Mouse (Mus musculus) limb, embryonic 13.5 days (tissue): Measurements from ENCODE around the gene Lamp5. TPM values are rescaled to one million over a fixed set of nuclear protein-coding genes. Genes with fewer than 3 reads are reported as not detected.

ENCODE experiments used
- ATAC-seq: fragments of 200-750 bp; cut with Nextera tagmentation; 2 replicates; pipeline ENCODE4 v1.8.0; 2017; ENCODE audit warnings: low read depth, moderate number of reproducible peaks, moderate TSS enrichment; ENCODE audit not compliant: low FRiP score
- H3K27ac ChIP-seq: fragments of 300-500 bp; sonication (generic); 2 replicates; pipeline ENCODE4 v1.5.1; 2015; ENCODE audit warnings: inconsistent platforms, mild to moderate bottlenecking, moderate library complexity
- H3K27me3 ChIP-seq: fragments of 300-500 bp; sonication (generic); 2 replicates; pipeline ENCODE4 v1.6.1; 2015; ENCODE audit warnings: mild to moderate bottlenecking, inconsistent platforms
- H3K36me3 ChIP-seq: fragments of 300-500 bp; sonication (generic); 2 replicates; pipeline ENCODE4 v1.6.1; 2015; ENCODE audit warnings: inconsistent platforms, mild to moderate bottlenecking, moderate library complexity
- H3K4me1 ChIP-seq: fragments of 300-500 bp; sonication (generic); 2 replicates; pipeline ENCODE4 v1.6.1; 2015; ENCODE audit warnings: inconsistent platforms
- H3K4me2 ChIP-seq: fragments of 300-500 bp; sonication (generic); replicated peaks from 2 replicates; pipeline ENCODE4 v1.6.1; 2015; ENCODE audit warnings: inconsistent platforms, mild to moderate bottlenecking, moderate library complexity
- H3K4me3 ChIP-seq: fragments of 300-500 bp; sonication (generic); 2 replicates; pipeline ENCODE4 v1.5.1; 2015; ENCODE audit warnings: moderate library complexity, mild to moderate bottlenecking, inconsistent platforms
- H3K9ac ChIP-seq: fragments of 300-500 bp; sonication (generic); 2 replicates; pipeline ENCODE4 v1.6.1; 2015; ENCODE audit warnings: mild to moderate bottlenecking, inconsistent platforms
- H3K9me3 ChIP-seq: fragments of 300-500 bp; sonication (generic); 2 replicates; pipeline ENCODE4 v1.6.1; 2016; ENCODE audit warnings: inconsistent platforms
- WGBS: fragments of 180-500 bp; shearing (Covaris S2); methylation state at CpG from one replicate; pipeline ENCODE4 v1.1.7; 2015; 5-methylcytosine and 5-hydroxymethylcytosine counted together
- polyA plus RNA-seq: library from polyadenylated mRNA; unstranded; fragments of >200 nt; fragmentation: Nextera tagmentation; extraction: Ambion mirVana; gene quantifications from 2 replicates; pipeline ENCODE4 v1.2.1, GENCODE M21; 2015

Gene Lamp5
- polyA plus RNA-seq, 1 experiment from 2014 or later, result 1.5 TPM

DNA sequence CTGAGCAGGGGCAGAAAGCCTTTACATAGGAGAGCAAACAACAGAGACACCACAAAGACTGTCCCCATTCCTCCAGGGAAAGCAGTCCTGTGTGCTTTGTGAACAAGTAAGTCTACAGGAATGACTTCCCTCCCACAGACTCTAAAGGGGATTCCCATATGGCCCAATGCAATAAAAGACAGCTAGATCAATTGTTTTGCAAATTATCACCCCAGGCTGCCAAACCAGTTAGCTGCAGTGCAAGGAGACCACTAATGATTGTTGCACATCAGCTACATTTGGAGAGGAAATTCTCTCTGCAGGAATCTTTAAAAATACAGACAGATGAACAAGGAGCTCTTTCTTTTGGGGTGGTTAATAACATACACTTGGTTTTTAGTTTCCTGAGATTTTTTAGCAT, 55.6 kb downstream of the Lamp5 start:
- no peak for ATAC-seq

GRCm38 (mm10) chr2:136108124-136109037, 56.3 kb downstream of the Lamp5 start:
- ATAC-seq, result no peak
- 32% methylated on average over 6 of the region's 6 CpGs for WGBS

More for the DNA sequence above, 55.6 kb downstream of the Lamp5 start:
- Histone ChIP-seq H3K9me3 (no peaks in the 10 kb centered on the region), H3K27me3 (no peaks in the 10 kb centered on the region), H3K4me2 (no peak overlapping the region), H3K36me3 (no peaks in the 10 kb centered on the region), H3K4me3 (no peak overlapping the region), H3K27ac (no peak overlapping the region), H3K9ac (no peak overlapping the region), H3K4me1 (peaks cover 21% of the 10 kb centered on the region)

GRCm38 (mm10) chr2:136109038-136109363, 57.0 kb downstream of the Lamp5 start:
- Histone ChIP-seq H3K4me2 (no peak overlapping the region), H3K4me1 (peaks cover 21% of the 10 kb centered on the region), H3K4me3 (no peak overlapping the region), H3K27ac (no peak overlapping the region), H3K27me3 (no peaks in the 10 kb centered on the region), H3K9ac (no peak overlapping the region), H3K36me3 (no peaks in the 10 kb centered on the region), H3K9me3 (no peaks in the 10 kb centered on the region)
- no peak; the same call in 1 of the 2 replicates for ATAC-seq
- 6% methylated on average over 2 of the region's 2 CpGs for WGBS

More at GRCm38 (mm10) chr2:136108124-136109037, 56.3 kb downstream of the Lamp5 start:
- Histone ChIP-seq H3K27ac (no peak overlapping the region; the same call in 1 of the 2 replicates), H3K4me1 (peaks cover 21% of the 10 kb centered on the region), H3K36me3 (no peaks in the 10 kb centered on the region), H3K9ac (no peak overlapping the region), H3K4me2 (no peak overlapping the region), H3K4me3 (no peak overlapping the region), H3K9me3 (no peaks in the 10 kb centered on the region), H3K27me3 (no peaks in the 10 kb centered on the region)

- no peak for ATAC-seq
- H3K27me3 ChIP-seq, result no peaks in the 10 kb centered on the region
- H3K4me3 ChIP-seq, result no peak overlapping the region
- WGBS, result 72% methylated on average over 6 of the region's 6 CpGs
- H3K36me3 ChIP-seq, result no peaks in the 10 kb centered on the region
- H3K27ac ChIP-seq, result no peak overlapping the region
- H3K4me1 ChIP-seq, result peaks cover 12% of the 10 kb centered on the region
- no peaks in the 10 kb centered on the region for H3K9me3 ChIP-seq
- no peak overlapping the region for H3K9ac ChIP-seq
- H3K4me2 ChIP-seq, result no peak overlapping the region
Observed at GRCm38 (mm10) chr2:136113374-136113773, 61.3 kb downstream of the Lamp5 start.

DNA sequence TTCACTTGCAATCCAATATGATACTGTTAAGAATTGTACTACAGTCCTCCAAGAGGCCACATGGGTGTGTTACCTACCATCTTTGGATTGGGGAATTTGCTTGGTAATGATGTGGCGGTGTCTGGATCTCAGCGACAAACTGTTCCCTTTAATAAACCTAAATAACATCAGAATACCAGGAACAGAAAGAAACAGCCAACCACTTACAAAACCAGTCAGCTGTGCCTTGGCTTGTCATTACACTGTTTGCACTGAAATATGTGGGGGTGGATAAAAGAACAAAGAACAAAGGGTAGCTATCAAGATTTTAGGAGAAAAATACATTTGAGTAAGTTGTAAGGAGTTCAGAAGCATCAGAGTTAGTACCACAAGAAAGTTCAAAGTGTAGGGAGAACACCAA, 66.0 kb downstream of the Lamp5 start:
- Histone ChIP-seq H3K36me3 (no peaks in the 10 kb centered on the region), H3K4me2 (no peak overlapping the region), H3K27ac (no peak overlapping the region), H3K9ac (no peak overlapping the region), H3K27me3 (no peaks in the 10 kb centered on the region), H3K4me3 (no peak overlapping the region), H3K9me3 (no peaks in the 10 kb centered on the region), H3K4me1 (no peaks in the 10 kb centered on the region)
- no peak for ATAC-seq
- 91% methylated on average over 2 of the region's 2 CpGs for WGBS
